Mouse (Mus musculus) midbrain, embryonic 16.5 days (tissue): ENCODE data around the gene Msi2. TPM values are rescaled to one million over a fixed set of nuclear protein-coding genes. Genes with fewer than 3 reads are reported as not detected.
A peak's percentile ranks its signal among the peaks of the same experiment; 100 is the strongest.

Source experiments
- ATAC-seq: fragments of 200-750 bp; cut with Nextera tagmentation; 2 replicates; pipeline ENCODE4 v1.8.0; 2017; ENCODE audit warnings: moderate TSS enrichment
- H3K27ac ChIP-seq: fragments of 300-500 bp; sonication (generic); 2 replicates; pipeline ENCODE4 v1.5.1; 2014; ENCODE audit warnings: mild to moderate bottlenecking, low read length, mixed read lengths
- H3K27me3 ChIP-seq: fragments of 300-500 bp; sonication (generic); 2 replicates; pipeline ENCODE4 v1.6.1; 2014; ENCODE audit warnings: low read depth, low read length, mixed read lengths; ENCODE audit not compliant: control insufficient read depth, insufficient read depth
- H3K36me3 ChIP-seq: fragments of 300-500 bp; sonication (generic); 2 replicates; pipeline ENCODE4 v1.6.1; 2014; ENCODE audit warnings: mild to moderate bottlenecking, low read length, moderate library complexity, mixed read lengths; ENCODE audit not compliant: control insufficient read depth, insufficient read depth
- H3K4me1 ChIP-seq: fragments of 300-500 bp; sonication (generic); 2 replicates; pipeline ENCODE4 v1.6.1; 2014; ENCODE audit warnings: mild to moderate bottlenecking, low read length, mixed read lengths; ENCODE audit not compliant: control insufficient read depth, insufficient read depth
- H3K4me2 ChIP-seq: fragments of 300-500 bp; sonication (generic); 2 replicates; pipeline ENCODE4 v1.6.1; 2014; ENCODE audit warnings: mild to moderate bottlenecking, low read length, mixed read lengths
- H3K4me3 ChIP-seq: fragments of 300-500 bp; sonication (generic); 2 replicates; pipeline ENCODE4 v1.5.1; 2014; ENCODE audit warnings: low read depth, mild to moderate bottlenecking, low read length, moderate library complexity, mixed read lengths
- H3K9ac ChIP-seq: fragments of 300-500 bp; sonication (generic); 2 replicates; pipeline ENCODE4 v1.6.1; 2014; ENCODE audit warnings: low read depth, low read length, mixed read lengths
- H3K9me3 ChIP-seq: fragments of 300-500 bp; sonication (generic); replicated peaks from 2 replicates; pipeline ENCODE4 v1.6.1; 2014; ENCODE audit warnings: mild to moderate bottlenecking, low read length, mixed read lengths; ENCODE audit not compliant: control insufficient read depth, poor library complexity, severe bottlenecking
- WGBS: fragments of 180-500 bp; shearing (Covaris S2); extraction: QIAGEN DNeasy Blood & Tissue Kit; methylation state at CpG from one replicate; pipeline ENCODE4 v1.1.7; 2014; 5-methylcytosine and 5-hydroxymethylcytosine counted together
- polyA plus RNA-seq: library from polyadenylated mRNA; unstranded; fragments of >200 nt; fragmentation: Nextera tagmentation; extraction: Ambion mirVana; gene quantifications from 2 replicates; pipeline ENCODE4 v1.2.1, GENCODE M21; 2015

The Msi2 gene
- 29.4 and 32.8 TPM in 2 replicates for polyA plus RNA-seq

- peak; percentile 85 for ATAC-seq
- under 1% methylated on average over 32 of the region's 84 CpGs for WGBS
- Histone ChIP-seq H3K9me3 (no peaks in the 10 kb centered on the region), H3K36me3 (no peaks in the 10 kb centered on the region), H3K27ac (peak within 1 kb of the TSS; percentile 90), H3K4me3 (peak within 1 kb of the TSS; percentile 95), H3K27me3 (no peaks in the 10 kb centered on the region), H3K4me2 (peak within 1 kb of the TSS; percentile 92), H3K9ac (peak within 1 kb of the TSS; percentile 92), H3K4me1 (peaks cover 37% of the 10 kb centered on the region)
Observed at GRCm38 (mm10) chr11:88718050-88718765, at the start of gene Msi2. Gene Msi2 (minus strand): TSS chr11:88718513.

DNA sequence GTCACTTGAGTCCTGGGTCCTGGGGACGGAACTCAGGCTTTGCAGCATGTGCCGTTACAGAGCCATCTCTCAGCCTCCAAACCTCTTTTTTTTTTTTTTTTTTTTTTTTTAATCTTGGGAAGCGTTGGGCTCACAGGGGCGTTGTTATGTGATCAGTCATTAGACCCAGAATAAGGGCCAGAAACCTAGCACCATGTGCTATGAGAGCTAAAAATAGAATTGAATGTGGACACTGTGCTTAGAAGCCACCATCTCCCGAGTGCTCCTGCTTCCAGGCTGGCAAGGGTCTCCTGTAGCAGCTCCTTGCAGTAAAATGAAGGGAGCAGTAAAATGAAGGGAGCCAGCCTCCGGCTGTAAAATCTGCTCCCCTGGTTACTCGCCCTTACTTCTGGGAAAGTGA lies 47.3 kb upstream of the Msi2 start:
- Histone ChIP-seq H3K9me3 (no peaks in the 10 kb centered on the region), H3K9ac (no peak overlapping the region), H3K4me3 (no peak overlapping the region), H3K4me2 (no peak overlapping the region), H3K27me3 (no peaks in the 10 kb centered on the region), H3K4me1 (peaks cover under 1% of the 10 kb centered on the region; the same call in 1 of the 2 replicates), H3K36me3 (no peaks in the 10 kb centered on the region), H3K27ac (no peak overlapping the region)
- 57% methylated on average over 7 of the region's 7 CpGs for WGBS
- ATAC-seq: no peak

- Histone ChIP-seq H3K36me3 (no peaks in the 10 kb centered on the region), H3K4me2 (no peak overlapping the region), H3K27ac (no peak overlapping the region), H3K9ac (no peak overlapping the region), H3K4me1 (0 out of 2 replicates have a peak, but pooled peaks cover 7% of the 10 kb centered on the region), H3K9me3 (no peaks in the 10 kb centered on the region), H3K4me3 (no peak overlapping the region), H3K27me3 (no peaks in the 10 kb centered on the region)
- WGBS: 89% methylated on average over 13 of the region's 13 CpGs
- ATAC-seq: no peak
Observed at GRCm38 (mm10) chr11:88763371-88763770, 45.1 kb upstream of the Msi2 start.

DNA sequence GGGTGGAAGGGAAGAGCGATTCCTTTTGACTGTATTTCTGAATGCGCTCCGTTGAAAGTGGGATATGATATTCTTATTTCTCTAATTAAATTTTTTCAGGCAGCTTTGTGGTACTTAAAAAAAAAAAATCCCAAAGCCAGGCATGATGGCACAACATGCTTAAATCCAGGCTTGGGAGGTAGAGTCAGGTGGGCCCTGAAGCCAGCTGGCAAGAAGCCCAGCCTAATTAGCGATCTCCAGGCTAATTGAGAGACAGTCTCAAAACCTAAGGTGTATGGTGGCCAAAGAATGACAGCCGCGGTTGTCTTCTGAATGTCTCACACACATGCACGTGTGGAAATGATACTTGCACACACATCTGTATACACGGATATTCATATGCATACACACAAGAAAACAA lies 41.2 kb upstream of the Msi2 start:
- H3K4me2 ChIP-seq: no peak overlapping the region
- no peaks in the 10 kb centered on the region for H3K36me3 ChIP-seq
- no peak overlapping the region for H3K27ac ChIP-seq
- no peaks in the 10 kb centered on the region for H3K9me3 ChIP-seq
- H3K4me3 ChIP-seq: no peak overlapping the region
- H3K9ac ChIP-seq: no peak overlapping the region
- H3K27me3 ChIP-seq: no peaks in the 10 kb centered on the region
- 73% methylated on average over 8 of the region's 8 CpGs for WGBS
- 0 out of 2 replicates have a peak, but pooled peaks cover 7% of the 10 kb centered on the region for H3K4me1 ChIP-seq
- no peak for ATAC-seq

GRCm38 (mm10) chr11:88758402-88758801 lies 40.1 kb upstream of the Msi2 start:
- no peaks in the 10 kb centered on the region for H3K9me3 ChIP-seq
- WGBS: 43% methylated on average over 6 of the region's 6 CpGs
- no peak overlapping the region for H3K27ac ChIP-seq
- 0 out of 2 replicates have a peak, but pooled peaks cover 7% of the 10 kb centered on the region for H3K4me1 ChIP-seq
- H3K4me2 ChIP-seq: no peak overlapping the region
- no peak overlapping the region for H3K4me3 ChIP-seq
- H3K27me3 ChIP-seq: no peaks in the 10 kb centered on the region
- no peaks in the 10 kb centered on the region for H3K36me3 ChIP-seq
- H3K9ac ChIP-seq: no peak overlapping the region
- ATAC-seq: no peak

GRCm38 (mm10) chr11:88745306-88745705 lies 27.0 kb upstream of the Msi2 start:
- Histone ChIP-seq H3K4me3 (no peak overlapping the region), H3K9me3 (no peaks in the 10 kb centered on the region), H3K9ac (no peak overlapping the region), H3K27me3 (no peaks in the 10 kb centered on the region), H3K36me3 (no peaks in the 10 kb centered on the region), H3K4me2 (no peak overlapping the region), H3K27ac (no peak overlapping the region), H3K4me1 (no peaks in the 10 kb centered on the region)
- no peak for ATAC-seq
- WGBS: 87% methylated on average over 12 of the region's 12 CpGs

DNA sequence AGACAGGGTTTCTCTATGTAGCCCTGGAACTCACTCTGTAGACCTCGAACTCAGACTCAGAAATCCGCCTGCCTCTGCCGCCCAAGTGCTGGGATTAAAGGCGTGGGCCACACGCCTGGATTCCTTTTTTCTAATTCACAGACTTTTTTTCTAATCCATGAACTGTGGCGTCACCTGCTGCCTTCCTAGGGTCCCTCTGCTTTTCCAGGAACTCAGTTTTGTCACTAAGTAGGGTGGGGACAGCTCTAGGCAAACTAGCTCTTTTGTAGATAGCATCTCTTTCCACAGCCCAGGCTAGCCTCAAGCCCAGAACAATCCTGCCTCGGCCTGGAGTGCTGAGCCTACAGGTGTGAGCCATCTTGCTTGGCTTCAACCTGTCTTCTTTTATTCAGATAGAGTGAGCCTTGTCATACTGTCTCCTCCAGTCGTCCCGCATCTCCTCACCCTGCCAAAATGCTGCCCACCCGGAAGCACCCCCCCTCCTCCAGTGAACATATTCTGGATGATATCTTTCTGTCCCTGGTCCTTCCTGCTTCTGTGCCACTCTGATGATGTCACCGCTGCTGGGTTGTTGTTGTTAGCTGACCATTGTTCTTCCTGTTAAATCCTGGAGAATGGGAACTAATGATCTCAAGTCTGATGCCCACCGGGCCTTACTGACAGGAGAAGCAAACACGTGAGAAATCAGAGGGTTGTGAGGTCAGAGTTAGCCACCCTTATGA lies 21.4 kb upstream of the Msi2 start:
- Histone ChIP-seq H3K9me3 (0 out of 2 replicates have a peak, but pooled peaks cover 2% of the 10 kb centered on the region), H3K27ac (no peak overlapping the region), H3K4me3 (no peak overlapping the region), H3K4me1 (no peaks in the 10 kb centered on the region), H3K4me2 (no peak overlapping the region), H3K36me3 (no peaks in the 10 kb centered on the region), H3K27me3 (no peaks in the 10 kb centered on the region), H3K9ac (no peak overlapping the region)
- ATAC-seq: no peak
- WGBS: 90% methylated on average over 13 of the region's 13 CpGs

DNA sequence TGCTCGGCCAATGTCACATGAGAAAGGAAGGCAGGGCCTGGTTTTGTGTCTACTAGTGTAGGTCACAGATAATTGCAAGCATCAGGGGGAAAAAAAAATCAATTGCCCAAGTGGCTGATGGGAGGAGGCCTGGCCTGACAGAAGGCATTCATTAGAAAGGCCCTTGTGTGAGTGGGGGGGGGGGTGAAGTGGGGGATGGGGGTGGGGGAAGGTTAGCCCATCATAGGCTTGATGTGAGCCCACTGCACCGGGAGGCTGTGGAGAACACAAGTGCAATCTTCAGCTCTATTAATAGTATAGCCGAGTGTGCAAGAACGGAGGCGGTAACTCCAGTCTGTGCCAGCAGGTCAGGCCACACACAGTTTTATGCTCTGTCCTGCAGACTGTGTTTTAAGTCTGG lies 11.1 kb upstream of the Msi2 start:
- no peak for ATAC-seq
- Histone ChIP-seq H3K27ac (no peak overlapping the region), H3K4me1 (peaks cover 5% of the 10 kb centered on the region; the same call in 1 of the 2 replicates), H3K4me3 (no peak overlapping the region), H3K27me3 (no peaks in the 10 kb centered on the region), H3K9ac (no peak overlapping the region), H3K36me3 (no peaks in the 10 kb centered on the region), H3K4me2 (no peak overlapping the region), H3K9me3 (no peaks in the 10 kb centered on the region)
- 31% methylated on average over 5 of the region's 5 CpGs for WGBS

DNA sequence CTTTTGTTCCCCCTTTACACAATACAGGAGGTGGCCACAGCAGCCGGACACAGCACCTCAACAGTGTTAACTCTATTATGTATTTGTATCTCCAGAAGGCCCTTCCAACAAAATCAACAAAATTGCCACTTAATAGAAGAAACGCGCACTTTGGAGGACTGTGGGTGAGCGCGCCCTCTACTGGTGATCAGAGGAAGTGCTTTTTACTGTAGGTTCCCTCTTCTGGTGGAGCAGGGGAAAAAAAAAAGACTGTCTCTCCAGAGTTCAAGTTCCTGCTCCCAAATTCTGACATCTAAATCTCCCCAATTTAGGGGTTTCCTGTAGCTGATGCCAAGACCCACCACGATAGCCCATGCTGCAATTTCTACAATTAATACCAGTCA lies 10.2 kb upstream of the Msi2 start:
- Histone ChIP-seq H3K4me3 (no peak overlapping the region), H3K27ac (no peak overlapping the region), H3K27me3 (no peaks in the 10 kb centered on the region), H3K4me1 (peaks cover 5% of the 10 kb centered on the region; the same call in 1 of the 2 replicates), H3K9me3 (no peaks in the 10 kb centered on the region), H3K36me3 (no peaks in the 10 kb centered on the region), H3K4me2 (no peak overlapping the region), H3K9ac (no peak overlapping the region)
- ATAC-seq: 0 out of 2 replicates have a peak, but pooled peaks have one; percentile 25
- 1% methylated on average over 6 of the region's 6 CpGs for WGBS
